Mouse (Mus musculus): ENCODE measurements around the gene Ptgds. TPM values are rescaled to one million over a fixed set of nuclear protein-coding genes. Genes with fewer than 3 reads are reported as not detected.

The Ptgds gene
- total RNA-seq (2017) = 4.1 TPM in 1 of 2 replicates, not detected in the other

- no peak for ATAC-seq (replicated peaks; ENCODE audit: low read depth, poor library complexity, severe bottlenecking)
Measured at GRCm38 (mm10) chr2:25469969-25470368, at the start of gene Ptgds. TSS of gene Ptgds (minus strand) at chr2:25470046.

- peak; percentile 42; the same call in 1 of the 2 replicates for ATAC-seq (replicated peaks; ENCODE audit: low read depth, poor library complexity, severe bottlenecking)
Measured at GRCm38 (mm10) chr2:25509912-25510311, 40.1 kb upstream of the Ptgds start.

GRCm38 (mm10) chr2:25506964-25507363, 37.1 kb upstream of the Ptgds start:
- peak; percentile 90 for ATAC-seq (replicated peaks; ENCODE audit: low read depth, poor library complexity, severe bottlenecking)

GRCm38 (mm10) chr2:25505860-25506259, 36.0 kb upstream of the Ptgds start:
- ATAC-seq (replicated peaks; ENCODE audit: low read depth, poor library complexity, severe bottlenecking) = no peak

GRCm38 (mm10) chr2:25505000-25505399, 35.2 kb upstream of the Ptgds start:
- no peak for ATAC-seq (replicated peaks; ENCODE audit: low read depth, poor library complexity, severe bottlenecking)

- no peak for ATAC-seq (replicated peaks; ENCODE audit: low read depth, poor library complexity, severe bottlenecking)
Measured at GRCm38 (mm10) chr2:25504538-25504937, 34.7 kb upstream of the Ptgds start.

- no peak for ATAC-seq (replicated peaks; ENCODE audit: low read depth, poor library complexity, severe bottlenecking)
Measured at GRCm38 (mm10) chr2:25502726-25503125, 32.9 kb upstream of the Ptgds start.

- ATAC-seq (replicated peaks; ENCODE audit: low read depth, poor library complexity, severe bottlenecking) = no peak
Measured at GRCm38 (mm10) chr2:25501593-25502486, 32.0 kb upstream of the Ptgds start, which contains the start of gene C8g. TSS of gene C8g (minus strand) at chr2:25501719.

GRCm38 (mm10) chr2:25500576-25501405, 30.9 kb upstream of the Ptgds start, which contains the start of gene Fbxw5:
TSS of gene Fbxw5 (plus strand) at chr2:25500750.
- peak; percentile 78 for ATAC-seq (replicated peaks; ENCODE audit: low read depth, poor library complexity, severe bottlenecking)

- 0 out of 2 replicates have a peak, but pooled peaks have one; percentile 0 for ATAC-seq (replicated peaks; ENCODE audit: low read depth, poor library complexity, severe bottlenecking)
Measured at GRCm38 (mm10) chr2:25500071-25500575, 30.3 kb upstream of the Ptgds start.

GRCm38 (mm10) chr2:25498622-25499478, 29.0 kb upstream of the Ptgds start:
- ATAC-seq (replicated peaks; ENCODE audit: low read depth, poor library complexity, severe bottlenecking) = no peak

GRCm38 (mm10) chr2:25497846-25498575, 28.2 kb upstream of the Ptgds start:
- ATAC-seq (replicated peaks; ENCODE audit: low read depth, poor library complexity, severe bottlenecking) = peak; percentile 34

- ATAC-seq (replicated peaks; ENCODE audit: low read depth, poor library complexity, severe bottlenecking) = no peak
Measured at GRCm38 (mm10) chr2:25496462-25496861, 26.6 kb upstream of the Ptgds start.

- no peak for ATAC-seq (replicated peaks; ENCODE audit: low read depth, poor library complexity, severe bottlenecking)
Measured at GRCm38 (mm10) chr2:25493476-25493961, 23.7 kb upstream of the Ptgds start, which contains the start of gene Lcn12. TSS of gene Lcn12 (minus strand) at chr2:25493911.

GRCm38 (mm10) chr2:25492988-25493387, 23.1 kb upstream of the Ptgds start:
- no peak for ATAC-seq (replicated peaks; ENCODE audit: low read depth, poor library complexity, severe bottlenecking)

- ATAC-seq (replicated peaks; ENCODE audit: low read depth, poor library complexity, severe bottlenecking) = no peak
Measured at GRCm38 (mm10) chr2:25488671-25489068, 18.8 kb upstream of the Ptgds start.

- ATAC-seq (replicated peaks; ENCODE audit: low read depth, poor library complexity, severe bottlenecking) = no peak
Measured at GRCm38 (mm10) chr2:25487965-25488670, 18.3 kb upstream of the Ptgds start.
